Mouse (Mus musculus): ENCODE results near the gene Prkcb. TPM values are rescaled to one million over a fixed set of nuclear protein-coding genes. Genes with fewer than 3 reads are reported as not detected.

Gene Prkcb
- polyA plus RNA-seq, 1 experiment from 2014 or later, result 13.3 TPM

DNA sequence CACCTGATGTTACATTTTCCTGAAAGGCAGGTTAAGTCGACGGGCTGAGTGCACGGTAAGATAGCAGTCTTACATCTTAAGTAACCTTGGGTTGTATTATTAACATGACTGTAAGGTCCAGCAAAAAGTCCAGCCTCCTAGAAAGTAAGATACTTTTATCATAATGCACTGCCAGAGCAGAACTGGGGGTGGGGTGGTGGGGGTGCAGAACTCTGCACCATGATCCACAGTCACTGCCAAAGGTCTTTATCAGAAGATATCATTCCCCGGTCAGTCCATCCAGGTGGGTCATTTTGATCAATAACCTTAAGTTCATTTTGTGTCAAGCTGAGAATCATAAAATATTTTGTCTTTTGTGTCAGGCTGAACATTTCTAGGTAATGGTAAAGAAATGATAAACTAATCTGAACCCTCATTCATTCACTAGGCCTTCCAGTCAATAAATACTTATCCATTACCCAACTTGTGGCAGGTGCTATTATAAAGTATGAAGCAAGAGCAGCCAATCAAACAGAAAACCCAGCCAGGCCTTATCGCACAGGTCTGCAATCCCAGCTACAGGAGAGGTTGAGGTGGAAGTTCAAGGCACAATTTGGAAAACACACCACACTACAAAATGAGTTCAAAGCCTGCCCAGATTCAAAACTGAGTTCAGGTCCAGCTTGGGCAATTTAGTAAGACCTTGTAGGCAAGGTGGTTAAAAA is 369.0 kb downstream of the Prkcb start:
- Histone ChIP-seq H3K27me3 (ENCODE audit: control insufficient read depth, insufficient read depth, low read length) (no peaks in the 10 kb centered on the region), H3K27ac (ENCODE audit: low read depth, low read length) (no peak overlapping the region), H3K36me3 (ENCODE audit: control insufficient read depth, insufficient read depth, low read length) (no peaks in the 10 kb centered on the region), H3K4me3 (ENCODE audit: low read depth, low read length) (no peak overlapping the region), H3K9ac (ENCODE audit: low read depth, low read length) (no peak overlapping the region), H3K9me3 (replicated peaks; ENCODE audit: control insufficient read depth, low read length) (no peaks in the 10 kb centered on the region), H3K4me2 (no peak overlapping the region), H3K4me1 (ENCODE audit: control insufficient read depth, insufficient read depth, low read length) (no peaks in the 10 kb centered on the region)
- 83% methylated on average over 5 of the region's 5 CpGs for whole genome bisulfite sequencing (ENCODE audit: insufficient replicate concordance)
- no peak for ATAC-seq (replicated peaks; ENCODE audit: insufficient number of reproducible peaks, low FRiP score, low TSS enrichment)

DNA sequence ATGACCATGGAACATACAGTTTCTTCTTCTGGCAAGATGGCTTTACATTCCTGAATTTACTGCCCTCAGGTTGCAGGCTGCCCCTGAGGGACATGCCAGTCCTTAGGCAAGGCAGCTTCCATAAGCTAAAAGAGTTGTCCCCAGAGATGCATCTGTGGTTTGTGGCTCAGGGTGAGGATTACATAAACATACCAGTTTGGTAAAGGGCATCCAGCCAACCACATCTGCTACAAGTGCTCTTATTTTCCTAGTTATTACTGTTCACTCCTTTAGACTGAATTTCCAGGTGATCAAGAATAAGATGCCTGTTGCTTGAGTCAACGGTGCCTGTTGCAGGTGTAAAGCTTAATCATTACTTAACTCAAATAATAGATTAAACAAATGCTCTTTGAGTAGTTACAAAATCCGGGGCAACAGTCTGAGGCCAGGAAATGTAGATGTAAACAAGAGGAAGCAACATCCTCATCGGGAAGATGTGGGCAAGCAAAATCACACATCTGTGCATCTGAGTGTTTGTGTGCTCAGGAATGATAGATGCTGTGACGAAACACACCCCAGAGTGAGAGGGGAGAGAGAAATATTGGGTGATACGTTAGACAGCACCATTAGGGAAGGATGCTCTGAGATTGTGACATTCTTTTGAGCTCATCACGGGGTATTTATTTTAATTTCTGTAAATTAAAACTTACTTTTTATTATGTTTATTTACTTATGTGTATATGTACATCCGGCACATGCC is 376.9 kb downstream of the Prkcb start:
- no peak overlapping the region for H3K27ac ChIP-seq (ENCODE audit: low read depth, low read length)
- no peak overlapping the region for H3K4me3 ChIP-seq (ENCODE audit: low read depth, low read length)
- no peak for ATAC-seq (replicated peaks; ENCODE audit: insufficient number of reproducible peaks, low FRiP score, low TSS enrichment)
- H3K4me1 ChIP-seq (ENCODE audit: control insufficient read depth, insufficient read depth, low read length), result no peaks in the 10 kb centered on the region
- H3K4me2 ChIP-seq, result no peak overlapping the region
- 64% methylated on average over 7 of the region's 7 CpGs for WGBS (ENCODE audit: insufficient replicate concordance)
- no peaks in the 10 kb centered on the region for H3K27me3 ChIP-seq (ENCODE audit: control insufficient read depth, insufficient read depth, low read length)
- no peaks in the 10 kb centered on the region for H3K36me3 ChIP-seq (ENCODE audit: control insufficient read depth, insufficient read depth, low read length)
- no peak overlapping the region for H3K9ac ChIP-seq (ENCODE audit: low read depth, low read length)
- H3K9me3 ChIP-seq (replicated peaks; ENCODE audit: control insufficient read depth, low read length), result no peaks in the 10 kb centered on the region

DNA sequence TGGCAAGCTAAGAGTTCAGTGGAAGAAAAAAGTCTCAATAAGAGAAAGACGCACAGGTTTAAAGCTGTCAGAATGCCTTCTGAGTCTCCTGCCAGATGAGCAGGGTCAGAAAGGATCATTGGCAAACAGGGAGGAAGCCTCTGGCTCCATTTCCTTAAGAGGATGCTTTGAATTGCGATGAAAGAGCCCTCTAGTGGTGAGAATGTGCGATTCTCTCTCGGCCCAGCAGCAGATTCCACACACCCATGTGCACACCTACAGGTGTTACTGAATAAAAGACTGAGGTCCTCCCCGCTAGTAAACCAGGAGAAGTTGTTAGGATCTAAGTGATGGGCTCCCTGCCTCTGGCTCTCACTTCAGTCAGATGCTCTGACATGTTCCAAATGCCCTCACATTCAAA is 379.4 kb downstream of the Prkcb start:
- no peak for ATAC-seq (replicated peaks; ENCODE audit: insufficient number of reproducible peaks, low FRiP score, low TSS enrichment)
- no peaks in the 10 kb centered on the region for H3K4me1 ChIP-seq (ENCODE audit: control insufficient read depth, insufficient read depth, low read length)
- no peaks in the 10 kb centered on the region for H3K9me3 ChIP-seq (replicated peaks; ENCODE audit: control insufficient read depth, low read length)
- no peaks in the 10 kb centered on the region for H3K36me3 ChIP-seq (ENCODE audit: control insufficient read depth, insufficient read depth, low read length)
- WGBS (ENCODE audit: insufficient replicate concordance), result 30% methylated on average over 5 of the region's 5 CpGs
- H3K27me3 ChIP-seq (ENCODE audit: control insufficient read depth, insufficient read depth, low read length), result peaks cover 12% of the 10 kb centered on the region; the same call in 1 of the 2 replicates
- H3K27ac ChIP-seq (ENCODE audit: low read depth, low read length), result no peak overlapping the region
- no peak overlapping the region for H3K4me2 ChIP-seq
- no peak overlapping the region for H3K4me3 ChIP-seq (ENCODE audit: low read depth, low read length)
- H3K9ac ChIP-seq (ENCODE audit: low read depth, low read length), result no peak overlapping the region

DNA sequence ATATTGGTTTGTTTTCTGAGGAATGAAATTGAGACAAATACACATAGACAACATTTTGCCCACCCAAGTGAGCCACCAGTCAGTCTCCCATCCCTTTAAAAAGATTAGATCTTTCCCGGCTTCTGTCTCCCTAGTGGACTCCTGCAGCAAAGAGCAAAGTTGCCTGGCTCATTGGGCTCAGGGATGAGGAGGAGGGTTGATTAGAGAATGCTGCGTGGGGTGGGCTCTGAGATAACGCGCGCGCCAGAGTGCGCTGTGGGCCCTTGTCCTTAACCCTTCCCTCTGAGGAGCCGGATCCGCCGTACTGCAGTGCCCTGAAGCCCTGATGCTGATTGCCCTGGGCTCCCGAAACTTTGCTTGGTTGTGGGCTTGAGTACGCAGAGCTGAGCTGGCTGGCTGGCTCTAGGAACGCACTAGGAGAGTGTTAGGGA is 381.9 kb downstream of the Prkcb start, which contains the start of gene Cacng3:
Gene Cacng3, plus strand, starts transcription at position 51 of the 431 bp plus-strand sequence.
- Histone ChIP-seq H3K4me2 (peak within 1 kb of the TSS; percentile 58), H3K36me3 (ENCODE audit: control insufficient read depth, insufficient read depth, low read length) (no peaks in the 10 kb centered on the region), H3K4me3 (ENCODE audit: low read depth, low read length) (peak within 1 kb of the TSS; percentile 15), H3K9me3 (replicated peaks; ENCODE audit: control insufficient read depth, low read length) (no peaks in the 10 kb centered on the region), H3K4me1 (ENCODE audit: control insufficient read depth, insufficient read depth, low read length) (no peaks in the 10 kb centered on the region), H3K9ac (ENCODE audit: low read depth, low read length) (no peak within 1 kb of the TSS), H3K27ac (ENCODE audit: low read depth, low read length) (no peak within 1 kb of the TSS), H3K27me3 (ENCODE audit: control insufficient read depth, insufficient read depth, low read length) (peaks cover 12% of the 10 kb centered on the region; the same call in 1 of the 2 replicates)
- no peak for ATAC-seq (replicated peaks; ENCODE audit: insufficient number of reproducible peaks, low FRiP score, low TSS enrichment)
- WGBS (ENCODE audit: insufficient replicate concordance), result 5% methylated on average over 13 of the region's 13 CpGs

DNA sequence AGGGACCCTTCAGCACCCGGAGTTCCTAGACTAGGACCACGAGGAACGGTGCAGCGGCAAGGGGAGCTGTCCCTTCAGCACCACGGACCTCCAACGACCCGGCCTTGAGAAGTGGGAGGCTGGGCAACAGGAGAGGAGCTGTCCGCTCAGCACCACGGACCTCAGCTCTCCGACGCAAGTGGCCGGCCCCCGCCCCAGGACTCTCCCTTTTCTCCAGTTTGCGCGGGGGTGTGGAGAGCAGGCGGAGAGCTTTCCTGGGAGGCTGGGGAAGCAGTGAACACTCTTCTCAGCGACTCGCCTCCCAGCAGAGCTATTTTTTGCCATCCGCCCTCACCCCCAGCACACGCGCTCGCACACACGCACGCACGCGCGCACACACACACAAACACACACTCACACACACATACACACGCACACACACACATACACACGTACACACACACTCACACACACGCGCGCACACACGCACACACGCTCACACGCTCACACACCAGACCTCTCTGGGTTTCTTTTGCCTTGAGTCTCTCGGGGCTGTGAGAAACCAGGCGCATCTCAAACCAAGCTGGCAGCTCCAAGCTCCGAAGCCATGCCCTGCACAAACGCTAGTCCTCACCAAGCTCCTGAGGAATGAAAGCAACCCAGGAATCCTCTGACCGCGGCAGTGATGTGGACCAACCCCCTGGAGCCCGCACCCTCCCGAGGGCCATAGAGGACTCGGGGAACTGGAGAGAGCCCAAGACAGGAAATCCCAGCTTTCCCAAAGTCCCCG is 382.5 kb downstream of the Prkcb start:
- no peaks in the 10 kb centered on the region for H3K9me3 ChIP-seq (replicated peaks; ENCODE audit: control insufficient read depth, low read length)
- peaks cover 12% of the 10 kb centered on the region; the same call in 1 of the 2 replicates for H3K27me3 ChIP-seq (ENCODE audit: control insufficient read depth, insufficient read depth, low read length)
- no peaks in the 10 kb centered on the region for H3K36me3 ChIP-seq (ENCODE audit: control insufficient read depth, insufficient read depth, low read length)
- H3K4me3 ChIP-seq (ENCODE audit: low read depth, low read length), result peak overlapping the region; percentile 15
- no peak overlapping the region for H3K27ac ChIP-seq (ENCODE audit: low read depth, low read length)
- no peak overlapping the region for H3K9ac ChIP-seq (ENCODE audit: low read depth, low read length)
- H3K4me1 ChIP-seq (ENCODE audit: control insufficient read depth, insufficient read depth, low read length), result no peaks in the 10 kb centered on the region
- peak overlapping the region; percentile 58 for H3K4me2 ChIP-seq
- 9% methylated on average over 45 of the region's 45 CpGs for WGBS (ENCODE audit: insufficient replicate concordance)
- ATAC-seq (replicated peaks; ENCODE audit: insufficient number of reproducible peaks, low FRiP score, low TSS enrichment), result peak; percentile 89

DNA sequence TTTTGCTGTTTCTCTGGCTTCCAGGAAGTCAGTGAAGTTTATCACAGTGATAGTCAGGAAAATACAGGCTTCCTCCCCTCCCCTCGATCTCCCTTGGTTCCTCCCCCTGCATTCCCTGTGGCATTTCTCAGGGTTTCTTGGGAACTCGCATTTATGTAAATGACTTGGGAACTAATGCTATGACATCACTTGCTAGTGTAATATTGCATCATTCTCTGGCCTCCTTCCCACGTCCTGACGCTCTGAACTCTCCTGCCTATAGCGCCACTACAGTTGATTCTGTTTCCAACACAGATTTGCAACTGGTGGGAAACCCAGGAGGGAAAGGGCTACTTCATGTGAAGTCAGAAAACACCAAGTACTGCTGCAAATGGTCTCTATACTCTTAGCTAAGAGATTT is 384.4 kb downstream of the Prkcb start:
- no peak for ATAC-seq (replicated peaks; ENCODE audit: insufficient number of reproducible peaks, low FRiP score, low TSS enrichment)
- Histone ChIP-seq H3K4me2 (no peak overlapping the region), H3K9ac (ENCODE audit: low read depth, low read length) (no peak overlapping the region), H3K27me3 (ENCODE audit: control insufficient read depth, insufficient read depth, low read length) (peaks cover 12% of the 10 kb centered on the region; the same call in 1 of the 2 replicates), H3K36me3 (ENCODE audit: control insufficient read depth, insufficient read depth, low read length) (no peaks in the 10 kb centered on the region), H3K9me3 (replicated peaks; ENCODE audit: control insufficient read depth, low read length) (no peaks in the 10 kb centered on the region), H3K27ac (ENCODE audit: low read depth, low read length) (no peak overlapping the region), H3K4me3 (ENCODE audit: low read depth, low read length) (no peak overlapping the region), H3K4me1 (ENCODE audit: control insufficient read depth, insufficient read depth, low read length) (no peaks in the 10 kb centered on the region)
- 36% methylated on average over 5 of the region's 5 CpGs for WGBS (ENCODE audit: insufficient replicate concordance)

DNA sequence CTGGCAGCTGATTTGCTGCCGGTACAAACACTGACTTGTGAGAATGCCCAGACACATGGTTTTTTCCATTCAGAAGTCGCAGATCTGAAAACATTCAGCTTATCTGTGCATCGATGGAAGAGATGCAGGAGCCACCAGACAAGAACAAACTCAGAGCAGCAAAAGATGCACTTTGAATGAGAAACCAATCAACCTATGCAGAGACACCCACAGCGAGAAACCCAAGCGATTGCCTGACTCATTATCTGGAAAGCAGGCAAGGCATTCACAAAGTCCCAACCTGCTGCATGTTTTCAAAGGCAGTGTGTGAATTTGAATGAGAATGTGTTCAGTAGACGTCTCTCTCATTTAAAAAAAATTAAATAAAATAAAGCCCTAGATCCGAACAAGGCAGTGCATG is 386.7 kb downstream of the Prkcb start:
- Histone ChIP-seq H3K4me2 (no peak overlapping the region), H3K9ac (ENCODE audit: low read depth, low read length) (no peak overlapping the region), H3K27me3 (ENCODE audit: control insufficient read depth, insufficient read depth, low read length) (peaks cover 12% of the 10 kb centered on the region; the same call in 1 of the 2 replicates), H3K9me3 (replicated peaks; ENCODE audit: control insufficient read depth, low read length) (no peaks in the 10 kb centered on the region), H3K4me3 (ENCODE audit: low read depth, low read length) (no peak overlapping the region), H3K4me1 (ENCODE audit: control insufficient read depth, insufficient read depth, low read length) (no peaks in the 10 kb centered on the region), H3K27ac (ENCODE audit: low read depth, low read length) (no peak overlapping the region), H3K36me3 (ENCODE audit: control insufficient read depth, insufficient read depth, low read length) (no peaks in the 10 kb centered on the region)
- no peak for ATAC-seq (replicated peaks; ENCODE audit: insufficient number of reproducible peaks, low FRiP score, low TSS enrichment)
- 74% methylated on average over 7 of the region's 7 CpGs for WGBS (ENCODE audit: insufficient replicate concordance)

Measured in heart, embryonic 11.5 days (tissue).